Mouse (Mus musculus): Measurements from ENCODE around the gene Ptprn2.

Ptprn2 gene

DNA sequence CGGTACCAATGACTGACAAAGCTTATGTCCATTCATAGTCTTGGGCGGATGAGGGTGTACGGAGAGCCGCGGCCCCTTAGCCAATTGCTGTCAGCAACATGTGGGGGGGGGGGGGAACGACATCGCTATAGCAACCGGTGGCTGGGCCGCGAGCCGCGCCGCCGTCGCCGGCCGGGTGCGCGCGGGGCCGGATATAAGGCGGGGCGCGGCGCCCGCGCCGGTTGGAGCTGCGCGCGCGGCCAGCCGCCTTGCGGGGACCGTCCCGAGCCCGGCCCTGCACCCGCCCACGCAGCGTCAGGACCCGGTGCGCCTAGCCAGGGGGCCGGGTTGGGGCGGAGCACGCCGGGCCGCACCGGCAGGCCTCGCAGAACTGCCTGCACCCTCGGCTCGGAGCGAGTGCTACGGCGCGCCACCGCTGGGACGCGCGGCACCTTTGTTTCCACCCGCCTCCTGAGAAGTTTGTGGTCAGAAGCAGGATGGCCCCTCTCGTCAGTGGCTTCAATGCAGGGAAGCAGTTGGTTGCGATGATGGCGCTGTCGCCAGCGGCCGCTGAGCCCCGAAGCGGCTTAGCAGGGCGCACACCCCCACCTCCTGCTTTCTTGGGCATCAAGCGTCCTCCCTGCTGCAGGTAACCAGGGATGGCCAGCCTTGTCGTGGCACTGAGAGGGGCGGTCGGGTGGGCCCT lies 668.3 kb downstream of the Ptprn2 start:
- no peak for DNase-seq

DNA sequence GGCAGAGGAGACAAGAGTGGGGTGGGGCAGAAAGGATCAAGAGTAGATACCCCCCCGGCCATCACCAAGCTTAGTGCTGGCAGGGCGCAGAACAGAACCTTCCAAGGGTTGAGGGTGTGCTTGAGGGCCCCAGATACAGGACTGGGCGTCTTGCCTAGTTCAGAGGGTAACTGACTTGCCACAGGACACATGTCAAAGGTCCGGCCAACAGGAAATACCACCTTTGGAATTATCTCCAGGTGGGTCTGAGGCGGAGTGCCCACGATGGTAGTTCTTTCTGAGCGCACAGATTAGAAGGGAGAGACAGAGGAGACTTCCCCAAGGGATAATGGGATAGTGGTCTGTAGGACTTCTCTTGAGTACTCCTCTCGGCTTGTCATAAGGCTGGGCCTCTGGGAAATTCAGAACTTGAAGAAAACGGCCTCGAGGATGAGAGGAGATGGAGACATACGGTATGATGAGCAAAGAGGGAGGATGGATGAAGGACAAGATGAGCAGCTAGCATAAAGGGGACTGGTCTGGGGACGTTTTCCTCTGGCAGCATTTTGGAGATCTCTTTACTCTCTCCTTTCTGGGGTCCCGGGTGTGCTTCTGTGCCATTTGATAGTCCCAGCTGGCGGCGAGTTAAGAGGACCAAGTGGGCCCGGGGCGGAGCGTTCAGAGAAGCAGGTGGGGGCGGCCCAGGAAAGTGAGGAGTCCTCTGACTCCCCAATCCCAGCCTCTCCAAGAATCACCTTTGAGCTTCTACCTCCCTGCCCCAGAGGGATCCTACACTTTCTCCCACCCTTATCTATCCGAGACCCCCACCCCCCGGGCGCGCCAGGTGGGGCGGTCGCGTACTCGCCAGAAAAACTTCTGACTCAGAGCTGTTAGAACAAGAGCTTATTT lies 669.1 kb downstream of the Ptprn2 start:
- DNase-seq = no peak

DNA sequence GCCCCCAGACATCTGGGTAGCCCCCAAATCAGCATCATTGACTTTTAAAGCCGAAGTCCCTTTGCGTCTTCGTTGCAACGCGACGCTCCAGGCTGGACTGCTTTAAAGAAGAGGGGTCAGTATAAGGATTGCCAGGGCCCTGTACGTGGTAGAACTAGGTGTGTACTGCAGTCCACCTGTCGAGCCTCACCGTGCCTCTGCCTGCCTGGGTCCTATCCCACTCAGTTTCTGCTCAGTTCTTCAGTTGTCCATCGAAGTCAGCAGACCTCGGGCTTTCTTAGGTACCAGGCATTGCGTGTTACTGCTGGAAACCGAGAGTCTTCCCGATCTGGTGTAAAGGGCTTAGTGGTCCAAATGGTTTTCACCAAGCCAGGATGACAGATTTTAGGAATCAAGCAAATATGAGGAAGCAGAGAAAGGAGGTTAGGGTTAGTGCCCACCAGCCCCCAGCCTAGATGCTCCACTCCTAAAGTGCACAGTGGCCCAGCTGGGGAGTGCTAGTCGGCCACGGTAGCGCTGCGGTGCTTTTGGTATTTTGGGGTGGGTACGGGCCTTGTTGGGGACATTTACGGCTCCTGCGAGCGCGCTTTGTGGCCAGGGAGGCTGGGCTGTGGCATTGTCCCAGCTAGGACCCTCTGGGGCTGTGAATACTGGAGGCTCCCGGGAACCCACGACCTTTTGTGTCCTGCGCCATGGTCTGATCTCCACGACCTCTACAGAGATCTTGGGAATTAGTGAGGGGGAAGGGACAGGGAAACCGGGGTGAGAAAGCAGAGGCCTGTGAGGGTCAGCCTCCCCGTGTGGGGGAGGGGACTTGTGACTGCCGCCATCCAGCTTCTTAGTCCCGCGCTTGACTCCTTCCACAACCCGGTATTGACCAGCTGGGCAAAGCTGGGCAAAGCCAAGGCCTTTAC lies 670.0 kb downstream of the Ptprn2 start:
- no peak for DNase-seq

DNA sequence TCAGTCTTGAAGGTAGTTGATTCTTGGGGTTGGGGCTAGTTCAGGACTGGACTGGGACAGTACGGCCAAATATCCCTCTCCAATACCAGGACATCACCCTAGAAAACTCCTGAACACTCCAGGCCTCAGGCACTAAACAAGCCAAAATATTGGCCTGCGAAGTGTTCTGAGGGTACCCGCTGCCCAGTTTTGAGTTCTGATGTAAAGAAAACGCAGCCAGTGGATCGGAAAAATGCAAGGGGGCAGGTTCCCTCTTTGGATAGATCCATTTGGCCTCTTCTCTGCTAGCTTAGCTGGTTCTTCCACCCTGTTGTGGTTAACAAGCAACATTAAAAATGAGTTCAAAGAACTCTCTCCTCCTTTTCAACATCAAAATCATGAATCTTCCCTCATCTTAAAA lies 670.7 kb downstream of the Ptprn2 start:
- no peak for DNase-seq

DNA sequence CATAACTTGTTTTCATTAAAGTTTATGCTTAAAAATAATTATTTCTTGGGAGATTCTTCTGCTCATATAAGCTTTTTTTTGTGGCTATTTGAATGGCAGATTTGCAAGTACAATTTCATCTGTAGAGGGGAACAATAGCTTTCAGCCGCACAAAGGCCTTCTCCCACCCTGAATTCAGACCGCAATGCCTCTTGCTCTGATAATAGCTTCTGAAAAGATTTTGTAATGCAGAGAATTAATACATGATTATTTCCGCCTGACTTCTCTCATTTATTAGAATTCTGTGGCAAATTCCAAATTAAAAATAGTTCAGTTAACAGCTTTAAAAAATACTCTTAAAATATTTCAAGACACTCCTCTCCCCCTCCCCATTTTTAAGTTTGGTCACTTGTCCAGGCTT lies 671.3 kb downstream of the Ptprn2 start:
- DNase-seq = no peak

DNA sequence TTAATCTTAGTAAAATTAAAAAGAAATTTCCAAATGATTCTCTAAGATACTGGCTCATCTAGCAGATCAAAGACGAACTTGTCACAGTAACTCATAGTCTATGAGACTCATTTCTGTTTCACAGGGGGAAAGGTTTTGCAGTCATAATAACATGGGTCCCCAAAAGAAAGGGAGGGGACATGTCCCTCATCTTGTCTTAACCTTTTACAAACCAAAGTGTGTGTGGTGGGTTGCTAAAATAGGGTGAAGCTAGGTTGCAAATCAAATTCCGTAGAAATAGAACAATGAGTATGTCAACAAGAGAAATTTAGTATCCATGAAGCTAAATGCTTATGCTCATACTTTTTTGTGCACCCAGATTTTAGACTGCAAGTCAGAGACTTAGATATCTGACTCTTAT lies 671.7 kb downstream of the Ptprn2 start:
- DNase-seq = no peak

DNA sequence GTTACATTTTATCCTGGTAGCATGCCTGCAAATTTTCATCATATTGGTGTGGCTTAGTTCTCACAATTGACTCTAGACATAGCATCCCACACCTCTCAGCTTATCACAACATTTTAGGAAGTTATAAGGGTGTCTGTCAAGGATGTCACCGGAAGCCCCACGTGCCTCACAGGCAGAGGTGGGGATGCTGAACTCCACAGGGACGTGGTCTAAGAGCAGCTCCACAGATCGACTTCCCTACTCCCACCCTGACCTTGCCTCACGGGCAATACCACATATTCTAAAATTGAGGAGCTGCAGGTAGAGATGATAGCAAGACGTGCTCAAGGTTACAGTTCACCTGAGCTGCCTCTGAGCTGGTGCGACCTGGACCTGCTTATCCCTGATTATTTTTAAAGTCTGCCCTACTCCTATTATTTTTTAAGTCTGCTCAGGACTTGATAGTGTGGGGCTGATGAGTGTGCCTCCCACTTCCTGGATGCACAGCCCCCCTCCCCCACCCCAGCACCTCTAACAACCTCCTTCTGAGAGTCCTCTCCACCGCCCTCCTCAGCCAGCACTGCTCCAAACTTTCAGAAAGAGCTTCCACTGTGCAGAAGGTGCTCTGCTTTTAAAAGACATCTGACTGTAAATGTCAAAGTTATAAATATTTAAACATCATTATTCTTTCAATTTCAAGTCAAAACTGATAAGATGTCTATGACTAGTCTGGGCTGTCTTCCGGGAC lies 672.3 kb downstream of the Ptprn2 start:
- DNase-seq = no peak

DNA sequence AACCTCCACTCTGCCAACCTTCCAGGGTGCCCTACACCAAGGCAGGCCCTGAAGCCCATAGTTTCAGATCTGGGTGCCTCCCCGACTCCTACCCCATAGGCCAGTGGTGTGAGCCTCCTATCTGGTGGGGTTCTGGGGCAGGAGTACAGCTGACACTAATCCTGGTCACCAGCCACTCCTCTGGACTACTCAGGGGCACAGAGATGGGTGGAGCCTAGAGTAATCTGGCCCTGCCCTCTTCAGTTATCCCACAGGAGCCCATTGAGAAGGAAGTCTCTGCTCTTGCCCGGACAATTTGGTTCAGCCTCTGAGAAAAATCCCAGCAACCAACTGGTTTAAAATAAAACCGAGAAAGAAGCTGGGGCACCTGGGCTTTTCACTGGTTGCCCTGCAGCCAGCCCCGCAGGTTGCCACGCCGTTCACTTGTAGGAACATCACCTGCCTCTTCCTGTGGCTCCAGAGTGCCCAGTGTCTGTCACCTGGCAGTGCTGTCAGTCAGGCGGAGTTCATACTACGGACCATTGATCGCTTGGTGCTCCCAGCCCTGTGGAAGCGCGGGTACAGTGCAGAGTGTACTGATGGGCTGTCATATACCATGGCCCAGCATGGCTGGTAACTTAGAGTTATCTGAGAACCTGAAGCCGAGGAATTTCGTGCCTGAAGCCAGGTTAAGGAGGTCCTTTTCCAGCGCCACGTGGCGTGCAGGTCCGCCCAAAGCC lies 673.6 kb downstream of the Ptprn2 start:
- no peak for DNase-seq

DNA sequence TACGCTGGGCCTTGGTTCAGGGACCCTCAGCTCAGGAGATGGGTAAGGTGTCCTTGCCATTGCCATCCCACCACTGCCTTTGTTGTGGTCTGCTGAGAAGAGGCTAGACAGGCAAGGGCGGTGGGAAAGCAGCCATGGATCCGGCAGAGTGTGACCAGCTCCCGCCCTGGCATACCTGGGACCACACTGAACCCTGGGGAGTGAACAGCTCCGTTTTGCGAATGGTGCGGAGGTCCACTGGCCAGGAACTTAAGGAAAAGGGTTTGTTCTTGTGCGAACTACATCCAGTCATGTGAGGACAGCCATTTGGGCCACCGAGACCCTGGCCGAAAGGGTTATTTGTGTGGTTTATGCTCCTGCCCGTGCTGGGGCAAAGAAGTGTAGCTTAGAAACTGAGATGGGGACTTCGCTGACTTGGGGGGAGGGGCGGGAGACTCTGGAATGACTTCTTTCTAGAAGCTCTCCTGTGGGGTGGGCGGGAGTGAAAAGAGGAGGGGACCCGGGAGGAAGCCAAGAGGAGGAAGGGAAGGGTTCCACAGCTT lies 674.2 kb downstream of the Ptprn2 start:
- DNase-seq = no peak

DNA sequence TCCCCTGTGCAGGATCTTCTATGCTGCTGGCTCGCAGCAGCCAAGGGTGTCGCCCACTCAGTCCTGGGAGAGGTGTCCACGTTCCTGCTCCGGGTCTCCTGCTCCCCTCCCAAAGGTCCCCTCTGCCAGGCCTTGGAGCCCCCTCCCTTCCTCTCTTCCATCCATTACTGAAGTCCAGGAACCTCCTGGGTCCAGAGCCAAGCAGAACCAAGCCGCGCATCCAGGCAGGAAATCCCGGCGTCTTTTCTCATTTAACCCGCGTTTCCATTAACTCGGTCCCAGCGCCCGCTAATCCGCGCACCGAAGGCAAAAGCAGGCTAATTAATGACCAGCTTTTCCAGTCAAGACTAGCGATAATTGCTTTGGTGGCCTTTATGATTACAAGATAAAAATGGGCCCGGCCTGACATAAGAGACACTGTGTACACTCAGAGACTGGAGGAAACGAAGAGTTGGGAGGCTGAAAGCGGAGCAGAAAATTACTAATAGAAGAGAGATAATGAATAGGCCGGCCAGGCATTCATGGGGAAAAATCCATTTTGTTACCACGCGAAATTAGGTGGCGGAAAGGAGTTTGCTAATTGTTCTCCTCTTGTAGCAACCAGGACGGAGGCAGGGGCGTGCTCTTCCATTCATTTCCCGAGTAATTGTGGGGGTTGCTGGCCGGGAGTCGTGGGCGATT lies 674.8 kb downstream of the Ptprn2 start:
- DNase-seq = no peak

DNA sequence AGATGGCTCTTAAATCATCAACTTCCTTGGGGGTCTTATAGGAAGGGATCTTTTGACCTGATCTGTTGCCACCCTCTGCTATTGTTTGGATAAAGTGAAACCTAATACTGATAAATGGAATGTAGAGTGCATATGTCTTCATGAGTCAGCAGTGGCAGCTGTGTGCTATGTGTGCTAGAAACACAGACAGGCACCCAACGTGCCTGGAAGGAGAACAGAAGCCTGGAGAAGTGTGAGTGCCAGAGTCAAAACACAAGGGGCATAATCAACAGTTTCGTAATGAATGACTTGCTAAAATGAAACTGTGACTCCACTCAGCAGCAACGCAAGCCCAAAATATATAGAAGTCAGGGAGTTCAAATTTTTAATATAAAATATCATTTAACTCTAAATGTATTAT lies 676.7 kb downstream of the Ptprn2 start:
- no peak for DNase-seq

DNA sequence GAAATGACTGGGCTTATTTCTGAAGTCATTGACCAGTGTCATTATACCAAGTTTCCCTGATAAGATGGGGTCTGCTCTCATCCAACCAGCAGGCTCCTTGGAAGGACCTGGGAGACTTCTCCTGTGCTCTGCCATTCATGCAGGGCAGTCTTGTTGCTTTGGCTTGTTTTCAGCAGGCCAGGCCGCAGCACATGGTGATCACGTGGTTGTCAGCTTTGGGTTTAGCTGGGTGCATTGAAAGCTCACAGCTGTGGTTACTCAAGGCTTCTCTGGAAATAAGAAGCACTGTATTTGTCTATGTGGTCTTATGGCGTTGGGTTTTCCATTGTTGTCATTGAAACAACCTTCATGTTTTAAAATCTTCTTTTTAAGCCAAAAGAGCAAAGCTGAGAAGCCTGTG lies 678.3 kb downstream of the Ptprn2 start:
- DNase-seq = no peak

DNA sequence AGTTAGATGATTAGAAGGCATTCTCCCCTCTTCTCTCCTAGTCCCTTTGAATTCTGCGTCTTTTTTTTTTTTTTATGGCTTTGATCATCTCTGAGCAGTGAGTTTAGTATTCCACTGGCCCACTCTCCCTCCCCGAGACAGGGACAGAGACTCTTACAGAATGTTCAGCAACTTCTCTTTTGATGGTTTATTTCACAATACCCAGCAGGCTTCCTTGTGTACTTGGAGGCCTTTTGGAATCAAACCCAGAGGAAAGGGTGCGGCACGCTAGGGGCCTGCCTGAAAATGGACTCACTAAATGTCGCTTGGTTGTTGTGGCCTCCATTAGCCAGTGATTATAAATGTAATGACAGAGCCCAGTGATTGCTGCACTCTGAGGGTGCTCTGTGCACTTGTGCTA lies 680.7 kb downstream of the Ptprn2 start:
- no peak for DNase-seq

DNA sequence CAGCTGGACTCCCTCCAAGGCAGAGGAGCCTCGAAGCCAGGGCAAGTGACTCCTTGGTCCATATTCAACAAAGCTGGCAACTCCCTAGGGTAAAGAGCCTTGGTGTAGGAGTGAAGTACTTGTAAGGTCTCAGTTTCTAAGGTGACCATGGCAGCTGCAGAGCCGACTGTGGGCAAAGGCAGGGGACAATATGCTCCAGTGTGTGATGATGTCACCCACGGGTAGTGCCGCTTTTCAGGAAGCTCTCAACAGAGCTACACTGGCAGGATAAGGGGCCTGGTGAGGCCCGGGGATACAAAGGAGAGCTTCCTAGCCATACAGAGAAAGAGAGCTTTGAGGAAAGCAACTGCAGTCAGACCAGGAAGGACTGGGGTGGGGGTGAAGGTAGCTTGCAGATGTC lies 684.1 kb downstream of the Ptprn2 start:
- DNase-seq = no peak

DNA sequence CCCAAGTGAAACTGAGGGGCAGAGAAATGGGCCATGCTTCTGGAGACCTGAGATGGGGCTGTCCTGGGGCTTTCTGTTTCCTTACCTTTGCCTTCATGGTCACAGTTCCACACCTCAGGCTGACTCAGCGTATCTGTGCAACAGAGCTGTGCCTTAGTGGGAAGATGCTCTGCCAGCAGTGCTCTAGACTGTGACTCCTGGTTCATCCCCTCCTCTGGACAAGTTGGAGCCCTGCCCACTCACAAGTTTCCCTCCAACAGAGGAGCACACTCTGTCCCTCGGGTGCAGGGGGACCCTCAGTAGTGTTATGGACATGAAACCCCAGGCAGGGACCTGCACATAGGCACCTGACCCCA lies 687.0 kb downstream of the Ptprn2 start:
- DNase-seq = no peak

DNA sequence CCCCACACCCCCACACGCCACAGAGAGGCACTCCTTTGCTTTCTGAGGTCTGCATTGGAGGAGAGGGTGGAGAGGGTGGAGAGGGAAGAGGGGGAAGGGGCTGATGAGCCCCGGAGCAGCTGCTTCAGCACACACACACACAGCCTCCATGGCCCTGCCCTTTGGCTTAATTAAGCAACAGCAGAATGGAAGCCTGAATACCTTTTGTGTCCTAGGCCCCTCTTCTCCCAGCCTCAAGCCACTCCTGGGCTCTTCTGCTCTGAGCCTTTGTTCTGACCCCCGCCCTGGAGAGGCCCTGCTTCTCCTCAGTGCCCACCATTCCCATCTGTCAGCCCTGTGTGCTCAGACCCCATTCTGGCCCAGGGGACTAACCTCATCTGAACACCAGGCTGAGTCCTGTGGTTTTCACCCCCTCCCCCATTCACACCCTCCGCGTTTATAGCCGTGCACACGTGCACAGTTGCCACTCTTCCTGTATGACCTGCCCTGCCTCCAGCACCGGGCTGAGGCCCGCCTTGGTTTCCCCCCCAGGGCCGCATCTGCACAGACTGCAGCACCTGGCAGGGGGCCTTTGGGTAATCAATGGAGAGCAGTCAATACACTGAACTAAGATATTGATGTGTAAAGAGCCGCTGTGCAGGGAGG lies 687.5 kb downstream of the Ptprn2 start:
- DNase-seq = no peak

DNA sequence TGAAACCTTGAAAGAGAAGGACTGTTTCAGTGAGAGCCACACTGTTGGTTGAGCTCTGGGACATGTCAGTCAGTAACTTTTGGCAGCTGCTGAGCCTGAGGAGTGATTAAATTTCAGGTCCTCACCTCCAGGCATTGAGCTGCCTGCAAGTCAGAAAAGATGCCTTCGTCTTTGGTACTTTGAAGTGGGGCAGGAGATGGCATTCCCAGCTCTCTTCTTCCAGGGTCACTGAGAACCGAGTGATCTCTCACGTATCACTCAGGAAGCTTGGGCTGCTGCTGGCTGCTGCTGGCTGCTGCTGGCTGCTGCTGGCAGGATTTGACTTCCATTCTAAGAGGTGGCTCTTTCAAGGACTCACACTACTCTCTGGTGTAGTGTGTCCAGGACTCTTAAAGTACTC lies 688.7 kb downstream of the Ptprn2 start:
- no peak for DNase-seq

DNA sequence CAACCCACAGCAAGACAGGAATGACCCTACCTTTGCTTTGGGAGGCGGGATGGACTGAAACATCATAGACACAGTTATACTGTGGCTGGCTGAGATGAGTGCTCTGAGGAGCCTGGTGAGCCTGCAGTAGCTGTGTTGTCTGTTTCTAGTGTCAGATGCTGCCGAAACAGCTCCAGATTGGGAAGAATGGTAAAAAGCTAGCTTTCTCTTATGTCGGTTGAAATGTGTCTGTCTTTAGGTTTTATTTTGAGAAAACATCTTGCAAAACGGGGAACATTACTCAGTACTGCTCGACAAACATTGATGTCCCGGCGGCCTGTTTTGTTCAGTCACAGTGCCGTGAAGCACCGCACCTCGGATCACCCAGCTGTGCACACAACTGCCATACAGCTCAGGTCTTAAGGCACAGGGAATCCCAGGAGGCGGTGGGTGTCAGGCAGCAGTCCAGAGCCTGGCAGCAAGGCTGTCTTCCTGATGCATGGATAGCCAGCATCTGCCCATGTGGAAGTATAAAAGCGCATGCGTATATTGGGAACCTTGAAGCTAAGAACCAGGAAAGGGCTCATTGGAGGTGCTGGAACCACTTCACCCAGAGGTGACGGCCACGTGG lies 689.7 kb downstream of the Ptprn2 start:
- no peak for DNase-seq

DNA sequence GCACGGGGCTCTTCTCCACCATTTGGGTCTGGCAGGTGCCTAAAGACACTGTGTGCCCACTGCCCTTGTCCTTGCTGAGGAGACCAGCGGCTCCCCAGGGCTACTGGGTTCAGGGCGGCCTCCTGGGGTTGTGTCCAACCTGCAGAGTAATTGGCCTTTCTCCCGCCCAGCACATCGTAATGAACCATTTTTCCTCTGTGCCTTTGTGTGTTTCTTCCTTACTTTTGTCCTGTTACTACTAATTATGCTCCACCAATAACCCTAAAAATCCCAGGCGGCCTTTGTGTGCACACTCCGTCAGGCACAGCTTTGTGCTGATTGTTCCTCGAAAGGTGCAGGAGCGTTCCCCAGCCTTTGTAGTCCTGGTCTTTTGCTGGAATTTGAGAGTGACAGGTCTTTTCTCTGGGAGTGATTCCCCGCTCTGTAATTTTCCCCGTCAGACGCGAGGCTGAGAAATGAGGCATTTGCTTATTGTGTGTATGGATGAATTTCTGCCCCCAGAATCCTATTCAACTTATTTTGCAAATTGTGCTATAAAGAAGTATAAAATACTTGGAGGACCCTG lies 690.8 kb downstream of the Ptprn2 start:
- DNase-seq = no peak

DNA sequence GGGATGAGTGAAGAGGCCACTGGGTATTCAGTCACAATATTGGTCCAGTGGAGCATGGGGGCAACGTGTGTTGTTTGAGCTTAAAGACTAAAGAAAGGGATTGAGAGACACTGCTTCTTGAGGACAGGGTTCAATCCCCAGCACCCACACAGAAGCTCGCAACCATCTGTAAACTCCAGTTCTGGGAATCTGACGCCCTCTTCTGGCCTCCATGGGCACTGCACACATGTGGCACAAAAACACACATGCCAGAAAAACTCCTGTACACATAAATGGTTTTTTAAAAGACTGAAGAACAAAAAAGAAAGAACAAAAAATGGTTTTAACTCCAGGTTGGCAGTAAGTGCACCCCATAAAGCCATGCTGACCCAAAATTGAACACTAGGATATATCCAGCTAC lies 701.6 kb downstream of the Ptprn2 start:
- no peak for DNase-seq

Measured in cerebellum, adult 11-12 months (tissue).